Comparison of ENCODE assay signal across 8 mouse cellular contexts in genomic region chr8:124898251-124898905, GRCm38 (mm10). TPM values are rescaled to one million over a fixed set of nuclear protein-coding genes. Genes with fewer than 3 reads are reported as not detected.
DNase-seq lines count a peak whose midpoint lies in the region; ATAC-seq and TF ChIP-seq lines count a peak whose summit lies in the region.

No protein-coding gene starts in this region.

- H3K9ac ChIP-seq in limb, embryonic 14.5 days (ENCODE audit: low read depth, low read length, severe bottlenecking): peak overlapping the region; percentile 77
- H3K9ac ChIP-seq in stomach, embryonic 15.5 days: peak overlapping the region; percentile 70

- peaks cover 30% of the 10 kb centered on the region for H3K4me1 ChIP-seq in heart, embryonic 10.5 days
- peaks cover 10% of the 10 kb centered on the region; the same call in 1 of the 2 replicates for H3K4me1 ChIP-seq in embryonic fibroblast, embryonic 13.5 days (ENCODE audit: control insufficient read depth, insufficient read depth, low read length)
- H3K4me1 ChIP-seq in limb, embryonic 14.5 days (ENCODE audit: control insufficient read depth, insufficient read depth, low read length): peaks cover 13% of the 10 kb centered on the region
- peaks cover 24% of the 10 kb centered on the region for H3K4me1 ChIP-seq in stomach, embryonic 15.5 days

- peak overlapping the region; percentile 81 for H3ac ChIP-seq in C2C12 (ENCODE audit: control insufficient read depth, insufficient read length, low read depth)

- H3K79me2 ChIP-seq in C2C12 (ENCODE audit: control insufficient read depth, insufficient read depth): peaks cover 89% of the 10 kb centered on the region

- no peak for TF ChIP-seq POLR2A in embryonic fibroblast, embryonic 13.5 days (IDR thresholded peaks at IDR 0.05; ENCODE audit: low read depth, low read length)
- no peak for TF ChIP-seq POLR2A in limb, embryonic 14.5 days (IDR thresholded peaks at IDR 0.05; ENCODE audit: borderline replicate concordance, extremely low read depth, insufficient read depth, insufficient read length)

- no peaks in the 10 kb centered on the region for H3K27me3 ChIP-seq in heart, embryonic 10.5 days (ENCODE audit: insufficient read depth, poor library complexity, severe bottlenecking)
- no peaks in the 10 kb centered on the region for H3K27me3 ChIP-seq in C2C12 (ENCODE audit: control insufficient read depth, insufficient read depth, insufficient read length)
- no peaks in the 10 kb centered on the region for H3K27me3 ChIP-seq in limb, embryonic 14.5 days (ENCODE audit: control insufficient read depth, insufficient read depth, low read length)
- H3K27me3 ChIP-seq in stomach, embryonic 15.5 days (replicated peaks): no peaks in the 10 kb centered on the region

- H3K4me3 ChIP-seq in heart, embryonic 10.5 days: peak overlapping the region; percentile 98
- H3K4me3 ChIP-seq in C2C12 (ENCODE audit: insufficient read depth, poor library complexity, severe bottlenecking): peak overlapping the region; percentile 91
- peak overlapping the region; percentile 62 for H3K4me3 ChIP-seq in embryonic fibroblast, embryonic 13.5 days (ENCODE audit: insufficient read depth, low read length)
- peak overlapping the region; percentile 89 for H3K4me3 ChIP-seq in limb, embryonic 14.5 days (replicated peaks; ENCODE audit: low read length)
- peak overlapping the region; percentile 91 for H3K4me3 ChIP-seq in stomach, embryonic 15.5 days (replicated peaks)

- H3K36me3 ChIP-seq in heart, embryonic 10.5 days: peaks cover 66% of the 10 kb centered on the region
- peaks cover 57% of the 10 kb centered on the region for H3K36me3 ChIP-seq in C2C12 (ENCODE audit: control insufficient read depth, insufficient read depth)
- H3K36me3 ChIP-seq in limb, embryonic 14.5 days (ENCODE audit: control insufficient read depth, insufficient read depth, low read length): peaks cover 54% of the 10 kb centered on the region
- H3K36me3 ChIP-seq in stomach, embryonic 15.5 days: peaks cover 30% of the 10 kb centered on the region

- TF ChIP-seq CTCF in C2C12 (IDR thresholded peaks at IDR 0.05; ENCODE audit: control insufficient read depth, insufficient read depth, insufficient read length): no peak
- no peak for TF ChIP-seq CTCF in embryonic fibroblast, embryonic 13.5 days (IDR thresholded peaks at IDR 0.05; ENCODE audit: borderline replicate concordance, insufficient read depth, low read length)

- no peaks in the 10 kb centered on the region for H3K9me3 ChIP-seq in heart, embryonic 10.5 days
- no peaks in the 10 kb centered on the region for H3K9me3 ChIP-seq in limb, embryonic 14.5 days (ENCODE audit: control insufficient read depth, low read length)
- no peaks in the 10 kb centered on the region for H3K9me3 ChIP-seq in stomach, embryonic 15.5 days

- H3K79me3 ChIP-seq in C2C12 (ENCODE audit: low read depth): peaks cover 44% of the 10 kb centered on the region

- no peak for ATAC-seq in limb, embryonic 14.5 days (ENCODE audit: low FRiP score, low read depth)
- no peak for ATAC-seq in stomach, embryonic 15.5 days (ENCODE audit: insufficient read depth, low FRiP score, low read depth)

- intact Hi-C loops in left cerebral cortex, postnatal 4 days (cut with DNase I): loop anchor here (5.0 to 10.0 kb wide), 2 partner anchors 49 to 116 kb away; partner anchors contain the start of genes Egln1 and Tsnax

- 5% methylated on average over 31 of the region's 31 CpGs for WGBS in heart, embryonic 10.5 days
- WGBS in limb, embryonic 14.5 days: 5% methylated on average over 31 of the region's 31 CpGs
- 4% methylated on average over 31 of the region's 31 CpGs for WGBS in stomach, embryonic 15.5 days

- DNase-seq in heart, embryonic 10.5 days (ENCODE audit: low spot score): no peak
- no peak for DNase-seq in heart, adult 11 months
- no peak for DNase-seq in limb, embryonic 14.5 days (ENCODE audit: low spot score)
- DNase-seq in urinary bladder, adult 2 months (ENCODE audit: low spot score): no peak
- no peak for DNase-seq in left cerebral cortex, postnatal 4 days

- H3K4me2 ChIP-seq in limb, embryonic 14.5 days (replicated peaks; ENCODE audit: low read depth, low read length, severe bottlenecking): peak overlapping the region; percentile 81
- H3K4me2 ChIP-seq in stomach, embryonic 15.5 days: peak overlapping the region; percentile 82

- peak overlapping the region; percentile 89 for H3K27ac ChIP-seq in heart, embryonic 10.5 days
- H3K27ac ChIP-seq in embryonic fibroblast, embryonic 13.5 days (ENCODE audit: insufficient read depth, low read length): peak overlapping the region; percentile 23; the same call in 1 of the 2 replicates
- H3K27ac ChIP-seq in limb, embryonic 14.5 days (replicated peaks; ENCODE audit: low read depth, low read length): peak overlapping the region; percentile 43
- H3K27ac ChIP-seq in stomach, embryonic 15.5 days: peak overlapping the region; percentile 45; the same call in 1 of the 2 replicates

TF ChIP-seq in C2C12, 6 proteins besides CTCF, POLR2A, EP300 and RAD21:
- no peak for TF ChIP-seq MYOD1 (IDR thresholded peaks at IDR 0.05; ENCODE audit: control insufficient read depth, insufficient read length, low read depth)
- TF ChIP-seq MAX (IDR thresholded peaks at IDR 0.05): no peak
- TF ChIP-seq FOSL1 (IDR thresholded peaks at IDR 0.05; ENCODE audit: insufficient read depth, low read length, poor library complexity, severe bottlenecking): no peak
- TF ChIP-seq USF1 (IDR thresholded peaks at IDR 0.05; ENCODE audit: low read depth): no peak
- TF ChIP-seq MYOG (IDR thresholded peaks at IDR 0.05; ENCODE audit: control insufficient read depth, extremely low read depth, insufficient read length): no peak
- no peak for TF ChIP-seq CEBPB (IDR thresholded peaks at IDR 0.05; ENCODE audit: low read depth)
TF ChIP-seq in C2C12: peak in this region for 0.

RNA-seq across cellular contexts. Expression of gene Sprtn, which starts 0.7 kb away (rescaled TPM):
- 9.5 and 9.7 TPM in 2 replicates for polyA plus RNA-seq in heart, embryonic 10.5 days (2016; fragmentation: Nextera tagmentation; extraction: Ambion mirVana)
- 9.1 TPM for polyA plus RNA-seq in C2C12 (2012; fragmentation: generic; extraction: Trizol)
- polyA plus RNA-seq in embryonic fibroblast, embryonic 13.5 days (2011; ENCODE audit: insufficient read length, low read depth, missing spikeins): 18.5 and 19.1 TPM in 2 replicates
- polyA plus RNA-seq in limb, embryonic 14.5 days (2012; rRNA removed): 16.0 and 16.5 TPM in 2 replicates
- 9.9 and 11.3 TPM in 2 replicates for polyA plus RNA-seq in limb, embryonic 14.5 days (2014; fragmentation: Nextera tagmentation; extraction: Ambion mirVana)
- polyA plus RNA-seq in stomach, embryonic 15.5 days (2015; fragmentation: Nextera tagmentation; extraction: Ambion mirVana): 9.6 and 9.9 TPM in 2 replicates
- 17.2 and 17.6 TPM in 2 replicates for polyA plus RNA-seq in urinary bladder, adult 2 months (2012; rRNA removed)
- total RNA-seq in left cerebral cortex, postnatal 4 days (2021): 10 to 100 TPM; 17.2 to 17.6 TPM

RNA-seq across cellular contexts. Expression of gene Exoc8, which starts 0.9 kb away (rescaled TPM):
- 7.8 and 8.0 TPM in 2 replicates for polyA plus RNA-seq in heart, embryonic 10.5 days (2016; fragmentation: Nextera tagmentation; extraction: Ambion mirVana)
- polyA plus RNA-seq in C2C12 (2012; fragmentation: generic; extraction: Trizol): 10.7 TPM
- 15.7 and 18.1 TPM in 2 replicates for polyA plus RNA-seq in embryonic fibroblast, embryonic 13.5 days (2011; ENCODE audit: insufficient read length, low read depth, missing spikeins)
- 6.4 TPM in 2 replicates for polyA plus RNA-seq in limb, embryonic 14.5 days (2012; rRNA removed)
- polyA plus RNA-seq in limb, embryonic 14.5 days (2014; fragmentation: Nextera tagmentation; extraction: Ambion mirVana): 5.7 and 6.8 TPM in 2 replicates
- 8.8 and 8.9 TPM in 2 replicates for polyA plus RNA-seq in stomach, embryonic 15.5 days (2015; fragmentation: Nextera tagmentation; extraction: Ambion mirVana)
- polyA plus RNA-seq in urinary bladder, adult 2 months (2012; rRNA removed): 12.2 and 13.9 TPM in 2 replicates
- 10 to 100 TPM; 32.8 to 33.8 TPM for total RNA-seq in left cerebral cortex, postnatal 4 days (2021)

RNA-seq across cellular contexts. Expression of gene 2810004N23Rik, which starts 35.5 kb away (rescaled TPM):
- 66.0 and 67.5 TPM in 2 replicates for polyA plus RNA-seq in heart, embryonic 10.5 days (2016; fragmentation: Nextera tagmentation; extraction: Ambion mirVana)
- polyA plus RNA-seq in C2C12 (2012; fragmentation: generic; extraction: Trizol): 27.9 TPM
- polyA plus RNA-seq in embryonic fibroblast, embryonic 13.5 days (2011; ENCODE audit: insufficient read length, low read depth, missing spikeins): 29.6 and 32.6 TPM in 2 replicates
- polyA plus RNA-seq in limb, embryonic 14.5 days (2012; rRNA removed): 28.7 and 30.6 TPM in 2 replicates
- 35.2 and 35.4 TPM in 2 replicates for polyA plus RNA-seq in limb, embryonic 14.5 days (2014; fragmentation: Nextera tagmentation; extraction: Ambion mirVana)
- polyA plus RNA-seq in stomach, embryonic 15.5 days (2015; fragmentation: Nextera tagmentation; extraction: Ambion mirVana): 44.9 and 45.3 TPM in 2 replicates
- polyA plus RNA-seq in urinary bladder, adult 2 months (2012; rRNA removed): 23.5 and 25.7 TPM in 2 replicates
- total RNA-seq in left cerebral cortex, postnatal 4 days (2021): 10 to 100 TPM; 21.2 to 24.2 TPM

RNA-seq across cellular contexts. Expression of gene Gnpat, which starts 35.5 kb away (rescaled TPM):
- 132 and 134 TPM in 2 replicates for polyA plus RNA-seq in heart, embryonic 10.5 days (2016; fragmentation: Nextera tagmentation; extraction: Ambion mirVana)
- 59.9 TPM for polyA plus RNA-seq in C2C12 (2012; fragmentation: generic; extraction: Trizol)
- 48.6 and 62.2 TPM in 2 replicates for polyA plus RNA-seq in embryonic fibroblast, embryonic 13.5 days (2011; ENCODE audit: insufficient read length, low read depth, missing spikeins)
- 87.2 and 94.8 TPM in 2 replicates for polyA plus RNA-seq in limb, embryonic 14.5 days (2012; rRNA removed)
- polyA plus RNA-seq in limb, embryonic 14.5 days (2014; fragmentation: Nextera tagmentation; extraction: Ambion mirVana): 95.1 and 99.8 TPM in 2 replicates
- 84.0 and 85.7 TPM in 2 replicates for polyA plus RNA-seq in stomach, embryonic 15.5 days (2015; fragmentation: Nextera tagmentation; extraction: Ambion mirVana)
- 91.4 and 95.2 TPM in 2 replicates for polyA plus RNA-seq in urinary bladder, adult 2 months (2012; rRNA removed)
- total RNA-seq in left cerebral cortex, postnatal 4 days (2021): 10 to 100 TPM; 62.1 to 69.6 TPM

RNA-seq across cellular contexts. Expression of gene Egln1, which starts 50.7 kb away (rescaled TPM):
- polyA plus RNA-seq in heart, embryonic 10.5 days (2016; fragmentation: Nextera tagmentation; extraction: Ambion mirVana): 13.2 and 17.0 TPM in 2 replicates
- polyA plus RNA-seq in C2C12 (2012; fragmentation: generic; extraction: Trizol): 29.7 TPM
- 33.1 and 33.7 TPM in 2 replicates for polyA plus RNA-seq in embryonic fibroblast, embryonic 13.5 days (2011; ENCODE audit: insufficient read length, low read depth, missing spikeins)
- polyA plus RNA-seq in limb, embryonic 14.5 days (2012; rRNA removed): 39.8 and 41.3 TPM in 2 replicates
- 18.5 and 18.8 TPM in 2 replicates for polyA plus RNA-seq in limb, embryonic 14.5 days (2014; fragmentation: Nextera tagmentation; extraction: Ambion mirVana)
- 14.0 and 15.2 TPM in 2 replicates for polyA plus RNA-seq in stomach, embryonic 15.5 days (2015; fragmentation: Nextera tagmentation; extraction: Ambion mirVana)
- 33.5 and 43.6 TPM in 2 replicates for polyA plus RNA-seq in urinary bladder, adult 2 months (2012; rRNA removed)
- 10 to 100 TPM; 57.0 to 59.0 TPM for total RNA-seq in left cerebral cortex, postnatal 4 days (2021)

Comparison
In these comparisons a context has a peak if more than half of its experiments do, and no peak if none do; other contexts are left out.
1. H3K27ac ChIP-seq: peak in every context shown above with its lines; median percentile 89 in heart, embryonic 10.5 days; 45 in stomach, embryonic 15.5 days; 43 in limb, embryonic 14.5 days; 23 in embryonic fibroblast, embryonic 13.5 days.